Mouse (Mus musculus): Measurements from ENCODE around the gene Pcdh15. TPM values are rescaled to one million over a fixed set of nuclear protein-coding genes. Genes with fewer than 3 reads are reported as not detected.

Pcdh15 gene
- polyA plus RNA-seq, 1 experiment from 2014 or later = 2.9 TPM

DNA sequence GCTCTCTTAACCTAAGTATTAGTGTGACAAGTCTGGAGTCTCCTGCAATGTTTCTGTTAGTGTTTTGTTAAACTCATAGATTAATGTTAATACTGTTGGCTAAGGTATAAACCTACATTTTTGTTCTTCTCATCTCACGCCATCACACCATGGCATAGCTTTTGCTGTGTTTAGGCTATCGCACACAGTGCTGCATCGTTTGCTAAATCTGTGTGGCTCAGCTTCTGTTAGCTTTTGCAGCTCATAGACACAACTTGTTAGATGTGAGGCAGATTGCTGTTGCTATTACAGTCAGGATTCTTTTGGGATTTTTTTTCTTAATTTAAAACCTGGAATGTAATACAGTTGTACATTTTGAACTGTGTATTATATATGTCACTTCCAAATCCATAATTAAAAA, 1031.7 kb downstream of the Pcdh15 start:
- Histone ChIP-seq H3K9ac (no peak overlapping the region), H3K4me2 (replicated peaks) (no peak overlapping the region), H3K36me3 (no peaks in the 10 kb centered on the region), H3K27me3 (no peaks in the 10 kb centered on the region), H3K4me3 (replicated peaks) (no peak overlapping the region), H3K4me1 (no peaks in the 10 kb centered on the region), H3K9me3 (replicated peaks) (no peaks in the 10 kb centered on the region), H3K27ac (replicated peaks) (no peak overlapping the region)
- no peak for ATAC-seq (ENCODE audit: insufficient number of reproducible peaks, low FRiP score, low TSS enrichment, low read depth)
- WGBS = 91% methylated on average over 3 of the region's 3 CpGs

GRCm38 (mm10) chr10:74147966-74148365, 1048.8 kb downstream of the Pcdh15 start:
- H3K9ac ChIP-seq = no peak overlapping the region
- no peak overlapping the region for H3K4me3 ChIP-seq (replicated peaks)

GRCm38 (mm10) chr10:74181921-74182320, 1082.8 kb downstream of the Pcdh15 start:
- H3K4me3 ChIP-seq (replicated peaks) = no peak overlapping the region
- H3K9me3 ChIP-seq (replicated peaks) = no peaks in the 10 kb centered on the region
- H3K27me3 ChIP-seq = no peaks in the 10 kb centered on the region
- no peak overlapping the region for H3K27ac ChIP-seq (replicated peaks)
- no peak overlapping the region for H3K4me2 ChIP-seq (replicated peaks)
- ATAC-seq (ENCODE audit: insufficient number of reproducible peaks, low FRiP score, low TSS enrichment, low read depth) = no peak
- WGBS = 60% methylated on average over 3 of the region's 3 CpGs
- H3K9ac ChIP-seq = no peak overlapping the region
- H3K4me1 ChIP-seq = no peaks in the 10 kb centered on the region
- no peaks in the 10 kb centered on the region for H3K36me3 ChIP-seq

More at GRCm38 (mm10) chr10:74147966-74148365, 1048.8 kb downstream of the Pcdh15 start:
- no peaks in the 10 kb centered on the region for H3K9me3 ChIP-seq (replicated peaks)
- H3K4me2 ChIP-seq (replicated peaks) = no peak overlapping the region
- no peaks in the 10 kb centered on the region for H3K27me3 ChIP-seq
- H3K4me1 ChIP-seq = no peaks in the 10 kb centered on the region
- ATAC-seq (ENCODE audit: insufficient number of reproducible peaks, low FRiP score, low TSS enrichment, low read depth) = no peak
- no peak overlapping the region for H3K27ac ChIP-seq (replicated peaks)
- no peaks in the 10 kb centered on the region for H3K36me3 ChIP-seq

DNA sequence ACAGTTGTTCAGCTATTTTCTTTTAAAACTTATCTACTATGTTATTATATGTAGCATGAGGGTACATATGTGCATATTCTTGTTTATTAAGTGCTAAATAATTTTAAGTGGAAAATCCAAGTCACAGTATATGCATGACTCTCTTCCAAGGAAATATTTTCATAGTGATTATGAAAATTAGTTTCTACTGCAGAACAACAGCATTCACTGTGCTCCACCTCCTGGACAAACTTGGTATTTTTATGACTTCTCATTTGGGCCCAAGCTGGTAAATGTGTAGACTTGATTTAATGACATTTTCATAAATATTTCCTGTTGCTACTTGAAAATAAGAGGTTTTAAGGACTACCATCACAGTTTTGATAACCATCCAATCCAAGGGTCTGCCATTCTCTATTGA, 1104.5 kb downstream of the Pcdh15 start:
- Histone ChIP-seq H3K4me1 (no peaks in the 10 kb centered on the region), H3K4me3 (replicated peaks) (no peak overlapping the region), H3K4me2 (replicated peaks) (no peak overlapping the region), H3K27me3 (no peaks in the 10 kb centered on the region), H3K9ac (no peak overlapping the region), H3K36me3 (no peaks in the 10 kb centered on the region), H3K27ac (replicated peaks) (no peak overlapping the region), H3K9me3 (replicated peaks) (no peaks in the 10 kb centered on the region)
- ATAC-seq (ENCODE audit: insufficient number of reproducible peaks, low FRiP score, low TSS enrichment, low read depth) = no peak

DNA sequence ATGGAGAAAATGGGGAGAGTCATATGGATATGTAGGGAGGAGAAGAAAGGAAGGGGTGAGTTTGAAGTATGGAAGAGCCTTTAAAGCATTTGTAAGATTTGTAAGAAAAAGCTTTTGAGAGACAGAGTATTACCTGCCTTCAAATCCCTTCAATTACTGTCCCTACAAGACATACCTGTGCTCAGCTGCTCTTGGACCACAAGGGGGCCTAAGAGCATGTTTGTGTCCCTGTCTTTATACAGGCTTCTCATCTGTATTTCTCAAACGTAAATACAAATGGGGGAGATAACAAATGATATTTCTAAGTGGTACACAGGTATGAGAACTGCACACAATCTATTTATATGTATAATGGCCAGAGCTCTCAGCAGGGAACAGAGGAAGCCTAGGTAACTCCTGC, 1118.1 kb downstream of the Pcdh15 start:
- 33% methylated on average over 1 of the region's 1 CpGs for WGBS
- no peak for ATAC-seq (ENCODE audit: insufficient number of reproducible peaks, low FRiP score, low TSS enrichment, low read depth)
- H3K4me3 ChIP-seq (replicated peaks) = no peak overlapping the region

DNA sequence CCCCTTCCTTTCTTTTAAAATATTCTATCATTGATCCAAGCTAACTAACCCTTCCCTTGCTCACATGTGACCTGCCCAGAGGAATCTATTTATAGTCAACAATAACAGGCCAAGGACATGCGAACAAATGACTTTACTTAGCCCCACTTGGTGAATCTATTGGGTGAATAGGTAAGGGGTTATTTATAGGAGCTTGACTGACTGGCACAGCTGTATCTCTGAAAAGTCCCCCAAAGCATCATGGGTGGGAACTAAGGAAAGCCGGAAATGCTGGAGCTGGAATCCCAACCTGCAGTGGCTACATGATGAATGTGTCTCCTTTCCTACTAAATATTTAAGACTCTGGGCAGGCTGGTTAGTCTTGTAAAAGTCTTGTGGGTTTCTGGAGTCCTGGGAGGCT, 1121.3 kb downstream of the Pcdh15 start:
- Histone ChIP-seq H3K4me2 (replicated peaks) (no peak overlapping the region), H3K9me3 (replicated peaks) (no peaks in the 10 kb centered on the region), H3K4me3 (replicated peaks) (no peak overlapping the region), H3K27me3 (no peaks in the 10 kb centered on the region), H3K9ac (no peak overlapping the region), H3K4me1 (no peaks in the 10 kb centered on the region), H3K36me3 (no peaks in the 10 kb centered on the region), H3K27ac (replicated peaks) (no peak overlapping the region)
- ATAC-seq (ENCODE audit: insufficient number of reproducible peaks, low FRiP score, low TSS enrichment, low read depth) = no peak
- 83% methylated on average over 2 of the region's 2 CpGs for WGBS

More for the DNA sequence above, 1118.1 kb downstream of the Pcdh15 start:
- no peaks in the 10 kb centered on the region for H3K4me1 ChIP-seq
- H3K4me2 ChIP-seq (replicated peaks) = no peak overlapping the region
- no peak overlapping the region for H3K9ac ChIP-seq
- no peaks in the 10 kb centered on the region for H3K9me3 ChIP-seq (replicated peaks)
- H3K36me3 ChIP-seq = no peaks in the 10 kb centered on the region
- H3K27me3 ChIP-seq = no peaks in the 10 kb centered on the region
- H3K27ac ChIP-seq (replicated peaks) = no peak overlapping the region

- H3K36me3 ChIP-seq = no peaks in the 10 kb centered on the region
- H3K27ac ChIP-seq (replicated peaks) = no peak overlapping the region
- H3K27me3 ChIP-seq = no peaks in the 10 kb centered on the region
- H3K4me1 ChIP-seq = no peaks in the 10 kb centered on the region
- H3K9me3 ChIP-seq (replicated peaks) = no peaks in the 10 kb centered on the region
- no peak for ATAC-seq (ENCODE audit: insufficient number of reproducible peaks, low FRiP score, low TSS enrichment, low read depth)
- no peak overlapping the region for H3K9ac ChIP-seq
- H3K4me2 ChIP-seq (replicated peaks) = no peak overlapping the region
- WGBS = 59% methylated on average over 15 of the region's 15 CpGs
- H3K4me3 ChIP-seq (replicated peaks) = no peak overlapping the region
Measured at GRCm38 (mm10) chr10:74257716-74258446, 1158.7 kb downstream of the Pcdh15 start.

DNA sequence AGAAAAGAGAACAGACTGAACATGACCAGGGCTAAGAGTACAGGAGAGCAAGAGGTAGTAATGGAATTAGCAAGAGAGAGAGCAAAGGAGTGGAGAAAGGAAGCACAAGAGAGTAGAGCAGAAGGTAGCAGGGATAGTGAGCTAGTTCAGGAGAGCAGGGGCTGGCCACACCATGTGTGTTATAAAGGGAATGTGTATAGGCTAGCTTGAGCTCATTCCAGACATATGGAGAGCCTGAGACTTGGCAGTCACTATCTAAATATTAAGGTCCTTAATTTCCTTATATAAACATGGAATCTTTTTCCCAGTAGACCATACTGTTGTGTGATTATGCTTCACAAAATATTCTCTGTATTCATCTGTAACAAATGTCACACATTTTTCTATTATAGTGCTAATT, 1159.5 kb downstream of the Pcdh15 start:
- no peak overlapping the region for H3K4me2 ChIP-seq (replicated peaks)
- no peak overlapping the region for H3K27ac ChIP-seq (replicated peaks)
- H3K4me1 ChIP-seq = no peaks in the 10 kb centered on the region
- H3K27me3 ChIP-seq = no peaks in the 10 kb centered on the region
- H3K4me3 ChIP-seq (replicated peaks) = no peak overlapping the region
- H3K9me3 ChIP-seq (replicated peaks) = no peaks in the 10 kb centered on the region
- no peaks in the 10 kb centered on the region for H3K36me3 ChIP-seq
- no peak for ATAC-seq (ENCODE audit: insufficient number of reproducible peaks, low FRiP score, low TSS enrichment, low read depth)
- H3K9ac ChIP-seq = no peak overlapping the region

GRCm38 (mm10) chr10:74269637-74270269, 1170.6 kb downstream of the Pcdh15 start:
- no peak overlapping the region for H3K4me2 ChIP-seq (replicated peaks)
- 0 out of 2 replicates have a peak, but pooled peaks cover 3% of the 10 kb centered on the region for H3K4me1 ChIP-seq
- H3K27ac ChIP-seq (replicated peaks) = no peak overlapping the region
- no peaks in the 10 kb centered on the region for H3K9me3 ChIP-seq (replicated peaks)
- H3K36me3 ChIP-seq = no peaks in the 10 kb centered on the region
- no peaks in the 10 kb centered on the region for H3K27me3 ChIP-seq
- 37% methylated on average over 6 of the region's 6 CpGs for WGBS
- no peak overlapping the region for H3K9ac ChIP-seq
- no peak for ATAC-seq (ENCODE audit: insufficient number of reproducible peaks, low FRiP score, low TSS enrichment, low read depth)
- no peak overlapping the region for H3K4me3 ChIP-seq (replicated peaks)

- Histone ChIP-seq H3K27me3 (no peaks in the 10 kb centered on the region), H3K27ac (replicated peaks) (no peak overlapping the region), H3K4me3 (replicated peaks) (no peak overlapping the region), H3K36me3 (no peaks in the 10 kb centered on the region), H3K4me1 (0 out of 2 replicates have a peak, but pooled peaks cover 3% of the 10 kb centered on the region), H3K9me3 (replicated peaks) (no peaks in the 10 kb centered on the region), H3K4me2 (replicated peaks) (no peak overlapping the region), H3K9ac (no peak overlapping the region)
- ATAC-seq (ENCODE audit: insufficient number of reproducible peaks, low FRiP score, low TSS enrichment, low read depth) = no peak
- WGBS = 74% methylated on average over 5 of the region's 5 CpGs
Measured at GRCm38 (mm10) chr10:74270894-74271293, 1171.8 kb downstream of the Pcdh15 start.

- no peak overlapping the region for H3K4me3 ChIP-seq (replicated peaks)
- no peaks in the 10 kb centered on the region for H3K27me3 ChIP-seq
- H3K4me1 ChIP-seq = no peaks in the 10 kb centered on the region
- no peaks in the 10 kb centered on the region for H3K36me3 ChIP-seq
- no peak overlapping the region for H3K9ac ChIP-seq
- WGBS = 70% methylated on average over 2 of the region's 2 CpGs
- H3K9me3 ChIP-seq (replicated peaks) = no peaks in the 10 kb centered on the region
- H3K4me2 ChIP-seq (replicated peaks) = no peak overlapping the region
- no peak overlapping the region for H3K27ac ChIP-seq (replicated peaks)
- ATAC-seq (ENCODE audit: insufficient number of reproducible peaks, low FRiP score, low TSS enrichment, low read depth) = no peak
Measured at GRCm38 (mm10) chr10:74304120-74304519, 1205.0 kb downstream of the Pcdh15 start.

All from embryonic facial prominence, embryonic 15.5 days (tissue).